Mouse (Mus musculus): ENCODE measurements around the gene Spef2. TPM values are rescaled to one million over a fixed set of nuclear protein-coding genes. Genes with fewer than 3 reads are reported as not detected.
"Not testable (repeated sequence)": the region's sequence is repeated elsewhere in the genome, so short reads cannot be mapped to it uniquely, and the experiment has no call there.

Spef2 gene
- total RNA-seq (2014; rRNA removed) = 1.4 and 2.3 TPM in 2 replicates
- polyA plus RNA-seq (2015; fragmentation: Nextera tagmentation; extraction: Ambion mirVana) = 1.1 and 1.6 TPM in 2 replicates

- Histone ChIP-seq H3K4me2 (ENCODE audit: low read depth) (peak within 1 kb of the TSS; percentile 32), H3K27me3 (ENCODE audit: insufficient read depth, low read length) (no peaks in the 10 kb centered on the region), H3K36me3 (ENCODE audit: insufficient read depth) (no peaks in the 10 kb centered on the region), H3K9me3 (ENCODE audit: low read length) (no peaks in the 10 kb centered on the region), H3K9ac (no peak within 1 kb of the TSS), H3K27ac (ENCODE audit: low read depth, low read length) (no peak within 1 kb of the TSS), H3K4me1 (ENCODE audit: insufficient read depth) (no peaks in the 10 kb centered on the region), H3K4me3 (ENCODE audit: low read depth, low read length) (peak within 1 kb of the TSS; percentile 16; the same call in 1 of the 2 replicates)
- 28% methylated on average over 16 of the region's 16 CpGs for WGBS
- ATAC-seq = peak; percentile 98
- peak; percentile 43 for DNase-seq
- TF ChIP-seq CTCF (IDR thresholded peaks at IDR 0.05; ENCODE audit: low read depth) = peak; percentile 36
Observed at GRCm38 (mm10) chr15:9748359-9749102, at the start of gene Spef2. TSS of gene Spef2 (minus strand) at chr15:9748868.

- Histone ChIP-seq H3K36me3 (ENCODE audit: insufficient read depth) (no peaks in the 10 kb centered on the region), H3K4me1 (ENCODE audit: insufficient read depth) (no peaks in the 10 kb centered on the region), H3K9me3 (ENCODE audit: low read length) (no peaks in the 10 kb centered on the region), H3K27ac (ENCODE audit: low read depth, low read length) (no peak overlapping the region), H3K4me2 (ENCODE audit: low read depth) (no peak overlapping the region), H3K9ac (no peak overlapping the region), H3K4me3 (ENCODE audit: low read depth, low read length) (no peak overlapping the region), H3K27me3 (ENCODE audit: insufficient read depth, low read length) (no peaks in the 10 kb centered on the region)
- no peak for TF ChIP-seq CTCF (IDR thresholded peaks at IDR 0.05; ENCODE audit: low read depth)
- DNase-seq (no peak), ATAC-seq (no peak)
- WGBS = 78% methylated on average over 3 of the region's 3 CpGs
Observed at GRCm38 (mm10) chr15:9794131-9794530, 45.5 kb upstream of the Spef2 start.

- no peak for TF ChIP-seq CTCF (IDR thresholded peaks at IDR 0.05; ENCODE audit: low read depth)
- Histone ChIP-seq H3K27ac (ENCODE audit: low read depth, low read length) (no peak overlapping the region), H3K9me3 (ENCODE audit: low read length) (no peaks in the 10 kb centered on the region), H3K36me3 (ENCODE audit: insufficient read depth) (no peaks in the 10 kb centered on the region), H3K27me3 (ENCODE audit: insufficient read depth, low read length) (no peaks in the 10 kb centered on the region), H3K4me1 (ENCODE audit: insufficient read depth) (no peaks in the 10 kb centered on the region), H3K4me3 (ENCODE audit: low read depth, low read length) (no peak overlapping the region), H3K9ac (no peak overlapping the region), H3K4me2 (ENCODE audit: low read depth) (no peak overlapping the region)
- 61% methylated on average over 3 of the region's 3 CpGs for WGBS
- ATAC-seq (no peak), DNase-seq (no peak)
Observed at GRCm38 (mm10) chr15:9788245-9789030, 39.8 kb upstream of the Spef2 start.

GRCm38 (mm10) chr15:9774222-9775142, 25.8 kb upstream of the Spef2 start:
- H3K4me1 ChIP-seq (ENCODE audit: insufficient read depth); DNase-seq; H3K9ac ChIP-seq; H3K27ac ChIP-seq (ENCODE audit: low read depth, low read length); H3K27me3 ChIP-seq (ENCODE audit: insufficient read depth, low read length); H3K36me3 ChIP-seq (ENCODE audit: insufficient read depth); ATAC-seq; H3K4me2 ChIP-seq (ENCODE audit: low read depth); H3K4me3 ChIP-seq (ENCODE audit: low read depth, low read length); H3K9me3 ChIP-seq (ENCODE audit: low read length): not testable (repeated sequence)
- WGBS = 96% methylated on average over 6 of the region's 6 CpGs

- no peaks in the 10 kb centered on the region for H3K36me3 ChIP-seq (ENCODE audit: insufficient read depth)
- TF ChIP-seq CTCF (IDR thresholded peaks at IDR 0.05; ENCODE audit: low read depth) = no peak
- H3K9me3 ChIP-seq (ENCODE audit: low read length) = no peaks in the 10 kb centered on the region
- H3K4me3 ChIP-seq (ENCODE audit: low read depth, low read length) = no peak overlapping the region
- no peak overlapping the region for H3K9ac ChIP-seq
- H3K27me3 ChIP-seq (ENCODE audit: insufficient read depth, low read length) = no peaks in the 10 kb centered on the region
- H3K4me2 ChIP-seq (ENCODE audit: low read depth) = no peak overlapping the region
- no peak overlapping the region for H3K27ac ChIP-seq (ENCODE audit: low read depth, low read length)
- ATAC-seq = no peak
- H3K4me1 ChIP-seq (ENCODE audit: insufficient read depth) = no peaks in the 10 kb centered on the region
- no peak for DNase-seq
- WGBS = 73% methylated on average over 4 of the region's 4 CpGs
Observed at GRCm38 (mm10) chr15:9768184-9768918, 19.7 kb upstream of the Spef2 start.

GRCm38 (mm10) chr15:9767034-9767433, 18.4 kb upstream of the Spef2 start:
- no peak overlapping the region for H3K9ac ChIP-seq
- no peak for ATAC-seq

More at GRCm38 (mm10) chr15:9767034-9767433, 18.4 kb upstream of the Spef2 start:
- no peak overlapping the region for H3K27ac ChIP-seq (ENCODE audit: low read depth, low read length)
- no peaks in the 10 kb centered on the region for H3K9me3 ChIP-seq (ENCODE audit: low read length)
- no peaks in the 10 kb centered on the region for H3K36me3 ChIP-seq (ENCODE audit: insufficient read depth)
- DNase-seq = no peak
- H3K27me3 ChIP-seq (ENCODE audit: insufficient read depth, low read length) = no peaks in the 10 kb centered on the region
- H3K4me3 ChIP-seq (ENCODE audit: low read depth, low read length) = no peak overlapping the region
- TF ChIP-seq CTCF (IDR thresholded peaks at IDR 0.05; ENCODE audit: low read depth) = no peak
- no peaks in the 10 kb centered on the region for H3K4me1 ChIP-seq (ENCODE audit: insufficient read depth)
- H3K4me2 ChIP-seq (ENCODE audit: low read depth) = no peak overlapping the region

Measured in forebrain, postnatal 0 days (tissue).